Mouse (Mus musculus) kidney, adult 2 months (tissue): ENCODE data around the gene Tecpr1.

ENCODE experiments used
- CTCF ChIP-seq: fragments of 200-500 bp; conservative IDR thresholded peaks from 2 replicates; pipeline ENCODE4 v1.5.1; 2011; ENCODE audit warnings: low read depth, mild to moderate bottlenecking, control low read depth, low read length, moderate library complexity, mixed read lengths; ENCODE audit not compliant: insufficient read depth, insufficient read length
- POLR2A ChIP-seq: fragments of 200-500 bp; IDR thresholded peaks from one replicate; pipeline ENCODE4 v1.6.1; 2011; ENCODE audit warnings: low read depth, low read length, control low read depth

- TF ChIP-seq POLR2A, result no peak
- TF ChIP-seq CTCF, result no peak
Observed at GRCm38 (mm10) chr5:144269926-144270325, 46.5 kb upstream of the Tecpr1 start.
